Mouse (Mus musculus) heart, embryonic 13.5 days (tissue): ENCODE data around the gene Gm1043. TPM values are rescaled to one million over a fixed set of nuclear protein-coding genes. Genes with fewer than 3 reads are reported as not detected.

ENCODE experiments used
- ATAC-seq: fragments of 200-750 bp; cut with Nextera tagmentation; 2 replicates; pipeline ENCODE4 v1.8.0; 2017; ENCODE audit warnings: moderate TSS enrichment; ENCODE audit not compliant: insufficient number of reproducible peaks, low FRiP score, low TSS enrichment; ENCODE audit errors: extremely low read depth
- H3K27ac ChIP-seq: fragments of 300-500 bp; sonication (generic); replicated peaks from 2 replicates; pipeline ENCODE4 v1.5.1; 2015; ENCODE audit warnings: moderate library complexity, mild to moderate bottlenecking, inconsistent platforms
- H3K27me3 ChIP-seq: fragments of 300-500 bp; sonication (generic); replicated peaks from 2 replicates; pipeline ENCODE4 v1.6.1; 2015; ENCODE audit warnings: mild to moderate bottlenecking, inconsistent platforms
- H3K36me3 ChIP-seq: fragments of 300-500 bp; sonication (generic); 2 replicates; pipeline ENCODE4 v1.6.1; 2015; ENCODE audit warnings: mild to moderate bottlenecking, inconsistent platforms
- H3K4me1 ChIP-seq: fragments of 300-500 bp; sonication (generic); 2 replicates; pipeline ENCODE4 v1.6.1; 2015; ENCODE audit warnings: inconsistent platforms
- H3K4me2 ChIP-seq: fragments of 300-500 bp; sonication (generic); 2 replicates; pipeline ENCODE4 v1.6.1; 2015; ENCODE audit warnings: inconsistent platforms, mild to moderate bottlenecking, moderate library complexity
- H3K4me3 ChIP-seq: fragments of 300-500 bp; sonication (generic); 2 replicates; pipeline ENCODE4 v1.5.1; 2015; ENCODE audit warnings: moderate library complexity, mild to moderate bottlenecking, inconsistent platforms
- H3K9ac ChIP-seq: fragments of 300-500 bp; sonication (generic); 2 replicates; pipeline ENCODE4 v1.6.1; 2015; ENCODE audit warnings: inconsistent platforms, mild to moderate bottlenecking, moderate library complexity
- H3K9me3 ChIP-seq: fragments of 300-500 bp; sonication (generic); 2 replicates; pipeline ENCODE4 v1.6.1; 2016; ENCODE audit warnings: inconsistent platforms
- WGBS: fragments of 180-500 bp; shearing (Covaris S2); methylation state at CpG from one replicate; pipeline ENCODE4 v1.1.7; 2015; ENCODE audit warnings: mixed read lengths; 5-methylcytosine and 5-hydroxymethylcytosine counted together
- polyA plus RNA-seq: library from polyadenylated mRNA; unstranded; fragments of >200 nt; fragmentation: Nextera tagmentation; extraction: Ambion mirVana; gene quantifications from 2 replicates; pipeline ENCODE4 v1.2.1, GENCODE M21; 2015

The Gm1043 gene
- polyA plus RNA-seq, 1 experiment from 2014 or later, result not detected

DNA sequence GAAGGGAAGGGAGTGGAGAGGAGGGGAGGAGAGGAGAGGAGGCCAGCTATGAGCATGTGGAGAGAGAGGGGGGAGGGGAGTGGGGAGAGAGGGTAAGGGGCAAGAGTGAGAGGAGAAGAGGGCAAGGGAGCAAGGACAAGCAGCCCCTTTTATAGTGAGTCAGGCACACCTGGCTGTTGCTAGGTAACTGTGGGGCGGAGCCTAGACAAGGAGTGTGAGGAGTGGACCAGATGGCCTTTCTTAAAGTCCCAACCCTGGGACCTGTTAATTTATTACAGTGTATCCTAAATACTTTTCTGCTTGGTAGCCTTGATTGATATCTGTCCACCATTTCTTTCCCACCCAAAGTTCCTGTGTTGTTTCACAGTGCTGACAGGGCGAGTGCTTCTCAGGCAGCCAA is 36.1 kb upstream of the Gm1043 start:
- Histone ChIP-seq H3K27me3 (peaks cover 16% of the 10 kb centered on the region; the same call in 1 of the 2 replicates), H3K9ac (no peak overlapping the region), H3K4me1 (peaks cover 6% of the 10 kb centered on the region; the same call in 1 of the 2 replicates), H3K27ac (no peak overlapping the region), H3K4me2 (no peak overlapping the region), H3K9me3 (no peaks in the 10 kb centered on the region), H3K36me3 (no peaks in the 10 kb centered on the region), H3K4me3 (no peak overlapping the region)
- WGBS, result 68% methylated on average over 2 of the region's 2 CpGs
- ATAC-seq, result no peak

DNA sequence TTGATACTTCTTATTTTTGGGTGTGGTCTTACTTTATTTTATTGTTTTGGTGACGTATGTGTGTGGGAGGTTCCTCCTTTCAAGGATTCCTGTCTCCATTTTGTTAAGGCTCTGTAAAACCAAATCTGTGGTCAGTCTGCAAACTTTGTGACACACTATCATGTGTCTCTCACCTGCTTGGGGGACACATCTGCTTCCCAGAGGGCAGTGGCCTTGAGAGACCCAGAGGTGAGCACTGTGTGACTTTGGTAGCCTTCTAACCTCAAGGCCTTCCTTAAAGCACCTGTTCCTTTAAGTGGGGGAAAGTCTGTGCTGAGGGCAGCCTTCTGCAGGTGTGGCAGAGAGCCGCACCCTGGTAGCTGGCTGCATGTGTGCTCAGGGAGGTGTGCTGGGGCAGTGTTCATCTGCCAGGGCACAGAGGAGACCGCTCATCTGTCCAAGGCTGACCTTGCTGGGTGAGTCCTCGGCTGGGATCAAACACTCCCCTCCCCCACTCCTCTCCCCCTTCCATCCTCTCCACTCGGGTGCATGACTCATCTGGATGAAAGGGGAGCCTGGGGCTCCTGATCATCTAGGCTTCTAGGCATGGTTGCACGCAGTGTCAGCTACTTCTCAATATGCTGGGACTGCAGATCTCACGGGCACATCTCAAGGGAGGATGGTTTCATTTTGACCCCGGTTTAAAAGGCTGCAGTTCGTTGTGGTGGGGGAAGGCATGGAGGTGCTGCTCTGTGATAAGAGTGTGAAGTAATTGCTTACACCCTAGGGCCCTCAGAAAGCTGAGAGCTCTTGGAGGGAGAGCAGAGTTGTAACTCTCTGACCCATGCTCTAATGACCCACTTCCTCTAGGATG is 34.4 kb upstream of the Gm1043 start:
- Histone ChIP-seq H3K4me2 (no peak overlapping the region), H3K27me3 (peaks cover 11% of the 10 kb centered on the region; the same call in 1 of the 2 replicates), H3K9ac (no peak overlapping the region), H3K36me3 (no peaks in the 10 kb centered on the region), H3K4me1 (peaks cover 6% of the 10 kb centered on the region; the same call in 1 of the 2 replicates), H3K9me3 (no peaks in the 10 kb centered on the region), H3K27ac (no peak overlapping the region), H3K4me3 (no peak overlapping the region)
- 26% methylated on average over 9 of the region's 9 CpGs for WGBS
- ATAC-seq, result no peak

DNA sequence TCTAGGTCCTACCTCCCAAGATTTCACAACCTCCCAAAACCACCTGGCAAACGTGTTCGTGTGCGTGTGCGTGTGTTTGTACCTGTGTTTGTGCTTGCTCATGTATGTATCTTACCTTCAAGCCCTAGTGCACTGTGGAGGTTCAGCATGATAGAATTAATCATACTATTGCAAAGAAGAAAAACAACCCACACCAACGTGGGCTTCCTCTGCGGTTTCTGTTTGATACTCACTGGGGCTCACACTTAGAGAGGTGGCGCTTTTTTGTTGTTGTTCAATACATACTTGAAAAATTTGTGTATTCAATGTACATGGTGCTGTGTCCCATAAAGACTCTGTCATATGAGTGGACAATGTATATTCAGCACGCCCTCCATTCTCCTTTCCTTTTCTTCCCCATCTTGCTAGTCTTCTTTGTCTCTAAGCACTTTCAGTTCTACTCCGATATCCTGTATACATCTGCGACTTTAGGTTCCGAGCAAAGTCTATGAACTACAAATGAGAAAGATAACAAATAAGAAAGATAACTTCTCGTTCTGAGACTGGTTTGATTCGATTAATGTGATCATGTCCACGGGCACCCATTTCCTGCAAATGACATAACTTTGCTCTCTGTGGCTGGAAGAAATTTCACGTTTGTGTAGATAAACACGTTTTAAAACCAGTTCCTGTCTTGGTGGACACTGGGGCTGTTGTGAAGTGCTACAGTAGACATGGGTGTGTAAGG is 33.6 kb upstream of the Gm1043 start:
- Histone ChIP-seq H3K27ac (no peak overlapping the region), H3K36me3 (no peaks in the 10 kb centered on the region), H3K27me3 (peaks cover 11% of the 10 kb centered on the region; the same call in 1 of the 2 replicates), H3K4me2 (no peak overlapping the region), H3K9ac (no peak overlapping the region), H3K4me1 (peaks cover 6% of the 10 kb centered on the region; the same call in 1 of the 2 replicates), H3K9me3 (no peaks in the 10 kb centered on the region), H3K4me3 (no peak overlapping the region)
- 70% methylated on average over 16 of the region's 16 CpGs for WGBS
- no peak for ATAC-seq

DNA sequence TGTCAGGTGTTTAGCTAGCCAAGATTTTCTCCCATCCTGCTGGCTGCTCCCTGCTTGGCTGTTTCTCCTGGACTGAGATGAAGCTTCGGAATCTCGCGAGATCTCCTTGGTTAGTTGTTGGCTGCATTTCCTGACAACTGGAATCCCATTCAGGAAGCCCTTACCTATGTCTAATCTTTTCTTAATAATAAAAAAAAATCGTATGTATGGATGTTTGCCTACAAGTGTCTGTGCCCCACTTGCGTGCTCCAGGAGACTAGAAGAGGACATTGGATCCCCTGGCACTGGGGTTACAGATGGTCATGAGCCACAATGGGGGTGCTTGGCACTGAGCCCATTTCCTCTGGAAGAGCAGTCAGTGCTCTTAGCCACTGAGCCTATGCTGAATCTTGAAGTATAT is 32.3 kb upstream of the Gm1043 start:
- Histone ChIP-seq H3K4me1 (peaks cover 6% of the 10 kb centered on the region; the same call in 1 of the 2 replicates), H3K27ac (no peak overlapping the region), H3K36me3 (no peaks in the 10 kb centered on the region), H3K4me2 (no peak overlapping the region), H3K27me3 (peaks cover 5% of the 10 kb centered on the region), H3K9me3 (no peaks in the 10 kb centered on the region), H3K9ac (no peak overlapping the region), H3K4me3 (no peak overlapping the region)
- 76% methylated on average over 5 of the region's 5 CpGs for WGBS
- ATAC-seq, result no peak

DNA sequence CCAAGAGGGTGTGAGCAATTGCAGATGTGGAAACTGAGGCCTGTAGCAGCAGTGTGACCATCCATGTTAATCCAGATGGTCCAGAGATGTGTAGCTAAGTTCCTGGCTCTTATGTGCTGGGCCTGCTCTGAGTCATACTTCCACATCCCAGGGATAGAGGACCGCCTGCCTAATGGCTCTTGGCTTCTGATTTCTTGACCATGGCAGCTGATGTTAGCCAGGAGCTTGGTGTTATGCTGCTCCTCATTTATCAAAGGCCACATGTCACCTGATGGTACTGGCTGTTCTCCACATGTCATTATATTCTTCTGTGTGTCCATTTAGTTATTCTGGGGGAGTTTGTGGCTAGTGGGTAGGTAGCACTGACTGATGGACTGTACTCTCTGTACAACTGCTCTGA is 29.4 kb upstream of the Gm1043 start:
- no peak for ATAC-seq
- Histone ChIP-seq H3K4me1 (peaks cover 4% of the 10 kb centered on the region; the same call in 1 of the 2 replicates), H3K27ac (no peak overlapping the region), H3K9ac (no peak overlapping the region), H3K27me3 (no peaks in the 10 kb centered on the region; the same call in none of the 2 replicates), H3K4me2 (no peak overlapping the region), H3K4me3 (no peak overlapping the region), H3K36me3 (no peaks in the 10 kb centered on the region), H3K9me3 (no peaks in the 10 kb centered on the region)
- WGBS, result 75% methylated on average over 1 of the region's 1 CpGs

DNA sequence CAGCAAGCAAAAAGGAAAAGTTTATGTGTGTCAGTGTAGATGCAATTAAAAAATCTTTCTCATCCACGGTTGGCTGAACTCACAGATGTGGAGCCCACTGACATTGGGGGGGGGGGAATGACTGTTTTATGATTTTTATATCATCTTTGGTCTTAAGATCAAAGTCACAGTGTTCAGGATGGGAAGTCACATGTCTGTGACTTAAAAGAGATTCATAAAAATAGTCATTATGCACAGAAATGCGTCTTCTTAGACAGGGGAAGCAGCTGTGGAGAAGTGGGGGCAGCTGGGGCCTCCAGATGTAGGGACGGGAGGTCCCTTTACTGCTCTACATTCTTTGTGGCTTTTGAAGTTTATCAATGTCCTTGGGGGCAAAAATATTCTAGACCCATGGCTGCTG is 28.7 kb upstream of the Gm1043 start:
- H3K27ac ChIP-seq, result no peak overlapping the region
- WGBS, result 65% methylated on average over 3 of the region's 3 CpGs
- H3K9me3 ChIP-seq, result no peaks in the 10 kb centered on the region
- ATAC-seq, result no peak
- no peaks in the 10 kb centered on the region for H3K36me3 ChIP-seq
- no peak overlapping the region for H3K4me3 ChIP-seq
- no peak overlapping the region for H3K9ac ChIP-seq
- H3K4me1 ChIP-seq, result no peaks in the 10 kb centered on the region
- H3K4me2 ChIP-seq, result no peak overlapping the region
- no peaks in the 10 kb centered on the region; the same call in none of the 2 replicates for H3K27me3 ChIP-seq

DNA sequence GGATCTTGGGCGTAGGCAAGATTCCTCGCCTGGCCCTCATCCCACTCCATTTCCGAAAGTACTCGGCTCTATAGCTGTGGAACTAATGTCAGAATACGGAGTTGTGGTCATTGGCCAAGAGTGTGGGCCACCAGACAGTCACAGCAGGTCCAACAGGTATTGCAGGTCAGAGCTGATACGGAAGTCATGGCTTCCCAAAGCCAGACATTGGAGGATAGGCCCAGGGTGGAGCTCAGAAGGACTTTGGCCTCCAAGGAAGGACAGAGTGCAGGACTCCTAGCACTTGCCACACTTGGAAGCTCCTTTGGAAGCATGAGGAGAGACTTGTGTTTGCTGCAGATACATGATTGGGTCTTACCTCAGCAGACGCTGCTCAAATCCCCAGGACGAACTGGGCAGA is 23.6 kb upstream of the Gm1043 start:
- Histone ChIP-seq H3K27ac (no peak overlapping the region), H3K4me1 (no peaks in the 10 kb centered on the region), H3K9ac (no peak overlapping the region), H3K4me3 (no peak overlapping the region), H3K9me3 (no peaks in the 10 kb centered on the region), H3K36me3 (no peaks in the 10 kb centered on the region), H3K4me2 (no peak overlapping the region), H3K27me3 (peaks cover 3% of the 10 kb centered on the region)
- 79% methylated on average over 8 of the region's 8 CpGs for WGBS
- ATAC-seq, result no peak

DNA sequence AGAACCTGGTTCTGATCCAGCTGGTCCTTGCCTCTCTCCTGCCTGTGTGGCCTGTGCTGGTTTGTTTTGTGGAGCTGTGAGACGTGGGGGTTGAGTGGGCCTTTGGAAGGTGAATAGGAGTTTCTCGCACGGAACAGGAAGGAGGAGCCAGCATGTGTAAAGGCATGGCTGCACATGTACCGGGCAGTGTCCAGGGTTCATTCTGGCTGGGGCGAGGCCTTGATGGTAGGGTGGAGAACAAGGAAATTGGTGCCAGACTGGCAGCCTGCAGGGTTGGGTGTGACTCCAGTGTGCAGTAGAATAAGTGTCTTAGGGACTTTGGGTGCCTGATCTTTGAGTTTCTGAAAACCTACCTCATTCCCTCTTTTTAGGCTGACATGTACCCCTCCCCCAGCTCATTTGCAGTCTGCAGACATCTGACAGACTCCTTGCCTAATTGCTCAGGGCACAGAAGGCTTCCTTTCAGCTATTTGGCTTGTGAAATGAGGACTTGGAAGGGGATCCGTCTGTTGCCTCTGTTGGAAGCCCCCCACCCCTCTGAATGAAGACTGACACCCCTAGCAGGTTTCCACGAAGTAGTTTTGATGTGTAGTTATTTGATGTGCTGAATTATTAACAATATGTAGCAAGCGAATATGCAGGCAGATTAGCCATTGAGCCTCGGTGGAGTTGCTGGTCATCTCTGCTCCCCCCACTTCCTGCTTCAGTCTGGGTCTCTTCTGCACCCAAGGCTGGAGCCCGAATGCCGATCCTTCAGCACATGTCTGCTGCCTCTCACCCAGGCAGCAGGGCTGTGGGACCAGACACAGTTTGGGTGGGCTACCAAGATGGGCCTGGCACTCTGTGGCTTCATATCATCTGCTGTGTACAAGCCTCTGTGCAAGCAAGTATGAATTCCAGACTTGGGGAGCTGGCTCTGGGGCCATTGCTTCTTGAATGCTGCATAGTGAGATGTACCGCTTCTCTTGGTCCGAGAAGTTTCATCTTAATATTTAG is 20.4 kb upstream of the Gm1043 start:
- H3K4me3 ChIP-seq, result no peak overlapping the region
- H3K36me3 ChIP-seq, result no peaks in the 10 kb centered on the region
- 68% methylated on average over 13 of the region's 13 CpGs for WGBS
- no peak overlapping the region for H3K27ac ChIP-seq
- H3K9me3 ChIP-seq, result no peaks in the 10 kb centered on the region
- H3K9ac ChIP-seq, result no peak overlapping the region
- peaks cover 3% of the 10 kb centered on the region; the same call in 1 of the 2 replicates for H3K27me3 ChIP-seq
- no peak overlapping the region for H3K4me2 ChIP-seq
- no peak for ATAC-seq
- no peaks in the 10 kb centered on the region for H3K4me1 ChIP-seq

DNA sequence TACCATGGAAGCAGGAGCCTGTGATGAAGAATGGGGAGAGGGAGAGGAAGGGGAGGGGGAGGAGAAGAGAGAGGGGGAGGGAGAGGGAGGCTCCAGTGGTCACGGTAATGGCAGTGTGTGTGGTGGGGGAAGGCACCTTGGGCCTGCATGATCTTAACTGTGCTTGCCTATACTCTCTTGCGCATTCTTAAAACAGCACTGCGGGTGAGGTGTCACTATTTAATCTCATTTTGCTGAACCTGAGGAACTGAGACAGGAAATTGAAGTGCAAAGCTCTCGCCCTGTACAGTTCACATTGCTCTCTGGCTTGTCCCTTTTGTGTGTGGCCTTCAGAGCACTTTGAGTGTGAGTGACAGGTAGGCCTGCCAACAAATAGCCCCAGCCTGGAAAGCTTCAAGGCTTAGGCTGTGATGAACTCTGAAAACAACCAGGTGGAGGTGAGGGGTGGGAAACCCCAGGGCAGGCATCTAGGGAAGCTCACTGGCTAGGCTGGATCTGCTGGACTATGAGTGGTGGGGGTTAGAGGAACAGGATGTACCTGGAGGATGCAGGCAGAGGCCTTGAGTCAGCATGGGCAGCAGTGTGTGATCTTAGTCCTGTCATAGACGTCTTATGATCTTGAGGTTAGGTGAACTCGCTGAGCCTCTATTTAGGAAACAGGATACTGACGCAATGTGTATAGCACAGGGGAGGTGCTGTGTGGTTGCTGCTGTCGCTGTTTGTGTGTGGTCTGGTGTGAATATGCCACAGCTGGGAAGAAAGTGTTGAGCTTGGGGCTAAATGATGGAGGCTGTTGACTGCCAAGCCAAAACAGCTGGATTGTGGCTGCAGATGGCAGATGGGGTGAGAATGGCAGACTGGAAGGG is 18.2 kb upstream of the Gm1043 start:
- Histone ChIP-seq H3K36me3 (no peaks in the 10 kb centered on the region), H3K27ac (no peak overlapping the region), H3K4me2 (no peak overlapping the region), H3K27me3 (0 out of 2 replicates have a peak, but pooled peaks cover 3% of the 10 kb centered on the region), H3K4me1 (no peaks in the 10 kb centered on the region), H3K9me3 (no peaks in the 10 kb centered on the region), H3K9ac (no peak overlapping the region), H3K4me3 (no peak overlapping the region)
- 61% methylated on average over 8 of the region's 8 CpGs for WGBS
- ATAC-seq, result no peak

DNA sequence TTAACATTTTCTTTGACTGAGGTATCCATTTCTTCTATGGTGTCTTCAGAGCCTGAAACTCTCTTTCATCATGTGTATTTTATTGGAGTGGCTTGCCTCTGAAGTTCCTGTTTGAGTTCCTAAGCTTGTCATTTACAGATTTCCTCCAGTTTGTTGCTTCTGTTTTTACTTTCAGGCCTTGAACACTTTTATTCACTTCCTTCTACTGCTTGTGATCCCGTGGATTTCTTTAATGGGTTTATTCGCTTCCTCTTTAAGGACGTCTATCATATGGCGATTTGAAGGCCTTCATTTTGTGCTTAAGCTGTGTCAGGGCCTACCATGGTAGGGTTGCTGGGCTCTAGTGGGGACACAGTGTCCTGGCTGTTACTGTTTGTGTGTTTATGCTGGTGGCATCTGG is 11.5 kb upstream of the Gm1043 start:
- Histone ChIP-seq H3K4me1 (no peaks in the 10 kb centered on the region), H3K4me2 (no peak overlapping the region), H3K36me3 (no peaks in the 10 kb centered on the region), H3K27ac (no peak overlapping the region), H3K27me3 (peaks cover 28% of the 10 kb centered on the region), H3K9ac (no peak overlapping the region), H3K9me3 (no peaks in the 10 kb centered on the region), H3K4me3 (no peak overlapping the region)
- WGBS, result 73% methylated on average over 4 of the region's 4 CpGs
- ATAC-seq, result no peak
